Mouse (Mus musculus) neural tube, embryonic 14.5 days (tissue): ENCODE results near the gene Grid2. TPM values are rescaled to one million over a fixed set of nuclear protein-coding genes. Genes with fewer than 3 reads are reported as not detected.

Source experiments
- ATAC-seq: fragments of 200-750 bp; cut with Nextera tagmentation; 2 replicates; pipeline ENCODE4 v1.8.0; 2017; ENCODE audit warnings: low read depth, mild to moderate bottlenecking, moderate TSS enrichment, moderate library complexity
- H3K27ac ChIP-seq: fragments of 300-500 bp; sonication (generic); 2 replicates; pipeline ENCODE4 v1.5.1; 2014; ENCODE audit warnings: low read depth, mild to moderate bottlenecking, control low read depth, low read length, moderate library complexity, mixed read lengths
- H3K27me3 ChIP-seq: fragments of 300-500 bp; sonication (generic); 2 replicates; pipeline ENCODE4 v1.6.1; 2014; ENCODE audit warnings: low read length; ENCODE audit not compliant: control insufficient read depth, insufficient read depth
- H3K36me3 ChIP-seq: fragments of 300-500 bp; sonication (generic); 2 replicates; pipeline ENCODE4 v1.6.1; 2014; ENCODE audit warnings: low read length, mixed read lengths; ENCODE audit not compliant: control insufficient read depth, insufficient read depth
- H3K4me1 ChIP-seq: fragments of 300-500 bp; sonication (generic); 2 replicates; pipeline ENCODE4 v1.6.1; 2014; ENCODE audit warnings: low read length; ENCODE audit not compliant: control insufficient read depth, insufficient read depth
- H3K4me2 ChIP-seq: fragments of 300-500 bp; sonication (generic); 2 replicates; pipeline ENCODE4 v1.6.1; 2014; ENCODE audit warnings: mild to moderate bottlenecking, low read depth, low read length, control low read depth
- H3K4me3 ChIP-seq: fragments of 300-500 bp; sonication (generic); 2 replicates; pipeline ENCODE4 v1.5.1; 2014; ENCODE audit warnings: low read depth, low read length, control low read depth, mixed read lengths
- H3K9ac ChIP-seq: fragments of 300-500 bp; sonication (generic); replicated peaks from 2 replicates; pipeline ENCODE4 v1.6.1; 2014; ENCODE audit warnings: low read depth, mild to moderate bottlenecking, control low read depth, low read length, mixed read lengths
- H3K9me3 ChIP-seq: fragments of 300-500 bp; sonication (generic); 2 replicates; pipeline ENCODE4 v1.6.1; 2016; ENCODE audit warnings: low read length; ENCODE audit not compliant: control insufficient read depth
- WGBS: fragments of 180-500 bp; shearing (Covaris S2); extraction: QIAGEN DNeasy Blood & Tissue Kit; methylation state at CpG from one replicate; pipeline ENCODE4 v1.1.7; 2014; 5-methylcytosine and 5-hydroxymethylcytosine counted together
- polyA plus RNA-seq: library from polyadenylated mRNA; unstranded; fragments of >200 nt; fragmentation: Nextera tagmentation; extraction: Ambion mirVana; gene quantifications from 2 replicates; pipeline ENCODE4 v1.2.1, GENCODE M21; 2014

Grid2 gene
- polyA plus RNA-seq, 1 experiment from 2014 or later, result 25.1 TPM

DNA sequence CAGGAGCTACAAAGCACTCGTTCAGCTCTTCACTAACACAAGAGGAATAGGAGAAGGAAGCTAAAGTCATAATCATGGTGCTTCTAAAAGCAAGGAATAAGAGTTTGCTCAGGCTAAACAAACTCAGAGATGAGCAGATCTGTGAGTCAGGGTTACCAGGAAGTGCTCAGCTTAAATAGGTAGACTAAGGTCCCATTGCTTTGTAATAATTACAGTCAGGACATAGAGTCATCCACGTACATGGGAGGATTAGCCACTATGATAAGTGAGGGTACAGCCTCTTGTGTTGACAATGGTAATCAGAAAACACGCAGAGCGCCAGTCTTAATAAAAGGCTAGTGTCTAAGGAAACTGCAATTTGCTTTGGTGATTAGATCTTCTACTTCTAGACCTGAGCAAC lies 1480.6 kb downstream of the Grid2 start:
- ATAC-seq, result no peak
- H3K9ac ChIP-seq, result no peak overlapping the region
- H3K4me1 ChIP-seq, result no peaks in the 10 kb centered on the region; the same call in 1 of the 2 replicates
- 75% methylated on average over 4 of the region's 4 CpGs for WGBS
- H3K27me3 ChIP-seq, result peaks cover 36% of the 10 kb centered on the region
- H3K9me3 ChIP-seq, result no peaks in the 10 kb centered on the region
- H3K36me3 ChIP-seq, result no peaks in the 10 kb centered on the region
- H3K4me2 ChIP-seq, result no peak overlapping the region
- H3K4me3 ChIP-seq, result no peak overlapping the region
- H3K27ac ChIP-seq, result no peak overlapping the region

DNA sequence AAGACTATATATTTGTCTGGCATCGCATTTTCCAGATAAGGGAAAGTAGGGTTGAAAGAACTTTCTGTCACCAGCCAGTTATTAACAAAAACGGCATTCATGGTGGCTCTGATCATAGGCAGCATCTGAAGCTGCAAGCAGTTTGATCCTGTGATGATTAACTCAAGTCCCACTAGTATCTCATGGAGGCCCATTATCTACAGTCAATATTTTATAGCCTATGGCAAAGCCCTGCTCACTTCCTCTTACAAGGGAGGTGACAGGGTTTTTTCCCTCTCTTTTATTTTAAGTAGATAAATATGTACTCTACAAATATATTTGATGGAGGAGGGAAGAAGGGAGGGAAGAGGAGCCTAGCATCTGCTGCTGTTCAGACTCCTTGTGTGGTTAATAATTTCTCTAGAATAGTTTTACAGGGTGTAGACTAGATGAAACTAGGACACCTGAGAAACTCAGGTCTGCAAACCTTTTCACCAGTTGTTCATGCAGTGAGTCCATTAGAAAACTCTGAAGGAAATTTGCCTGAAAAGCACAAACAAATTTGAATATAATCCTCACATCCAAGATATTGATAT lies 1487.3 kb downstream of the Grid2 start:
- Histone ChIP-seq H3K27ac (no peak overlapping the region), H3K27me3 (no peaks in the 10 kb centered on the region), H3K4me3 (no peak overlapping the region), H3K4me2 (no peak overlapping the region), H3K9me3 (no peaks in the 10 kb centered on the region), H3K36me3 (no peaks in the 10 kb centered on the region), H3K9ac (no peak overlapping the region), H3K4me1 (no peaks in the 10 kb centered on the region)
- 78% methylated on average over 2 of the region's 2 CpGs for WGBS
- ATAC-seq, result no peak
